Mouse (Mus musculus) CH12.LX (cell line): ENCODE results near the gene Osbpl6. TPM values are rescaled to one million over a fixed set of nuclear protein-coding genes. Genes with fewer than 3 reads are reported as not detected.

Experiments
- DNase-seq: peaks from one replicate; pipeline ENCODE4 v3.0.0-alpha.2; 2013; ENCODE audit errors: extremely low read depth
- H3K27ac ChIP-seq: 2 replicates; pipeline ENCODE4 v1.5.1; 2012; ENCODE audit warnings: low read depth, mild to moderate bottlenecking, control low read depth, moderate library complexity; ENCODE audit not compliant: insufficient read depth
- H3K27me3 ChIP-seq: replicated peaks from 2 replicates; pipeline ENCODE3; 2012; ENCODE audit warnings: inconsistent platforms
- H3K36me3 ChIP-seq, 2 experiments: replicated peaks in 1 of 2; 2 replicates each; pipeline versions ENCODE3 to v1.6.1; 2012; ENCODE audit warnings: inconsistent platforms in 1 of 2, low read length in 1 of 2, mild to moderate bottlenecking in 1 of 2, mixed read lengths in 1 of 2, moderate library complexity in 1 of 2; ENCODE audit not compliant: control insufficient read depth in 1 of 2, insufficient read depth in 1 of 2
- H3K4me1 ChIP-seq, 2 experiments: 2 replicates each; pipeline ENCODE4 v1.6.1; 2012; ENCODE audit warnings: inconsistent platforms in 1 of 2, moderate library complexity in 1 of 2; ENCODE audit not compliant: insufficient read depth in 2 of 2, control insufficient read depth in 1 of 2
- H3K4me2 ChIP-seq: 2 replicates; pipeline ENCODE4 v1.6.1; 2012; ENCODE audit warnings: low read depth, mild to moderate bottlenecking, control low read depth; ENCODE audit not compliant: poor library complexity, insufficient read depth, severe bottlenecking
- H3K4me3 ChIP-seq, 3 experiments: fragments of 150-350 bp in 1 of 3; sonication (generic) in 1 of 3; replicated peaks in 1 of 3; 2 replicates each; pipeline versions ENCODE3 to v1.5.1; 2011 to 2012; ENCODE audit warnings: low read depth in 2 of 3, low read length in 2 of 3, mild to moderate bottlenecking in 2 of 3, moderate library complexity in 2 of 3, control low read depth in 1 of 3, improper control_type of control experiment in 1 of 3, inconsistent platforms in 1 of 3, mixed read lengths in 1 of 3; ENCODE audit not compliant: poor library complexity in 1 of 3
- H3K79me2 ChIP-seq: replicated peaks from 2 replicates; pipeline ENCODE4 v1.6.1; 2012; ENCODE audit warnings: mild to moderate bottlenecking, moderate library complexity; ENCODE audit not compliant: control insufficient read depth, poor library complexity, insufficient read depth, severe bottlenecking; ENCODE audit errors: extremely low read depth
- H3K9ac ChIP-seq: 2 replicates; pipeline ENCODE4 v1.6.1; 2012; ENCODE audit warnings: low read depth, mild to moderate bottlenecking, control low read depth, moderate library complexity; ENCODE audit not compliant: insufficient read depth
- H3K9me3 ChIP-seq: replicated peaks from 2 replicates; pipeline ENCODE3; 2012; ENCODE audit warnings: low read length, inconsistent platforms, mixed read lengths
- BHLHE40 ChIP-seq: IDR thresholded peaks from 2 replicates; pipeline ENCODE4 v1.6.1; 2011; ENCODE audit warnings: mild to moderate bottlenecking, low read depth, low read length, improper control_type of control experiment
- GABPA ChIP-seq: IDR thresholded peaks from 2 replicates; pipeline ENCODE4 v1.6.1; 2012; ENCODE audit warnings: low read depth, low read length, improper control_type of control experiment, inconsistent platforms; ENCODE audit not compliant: insufficient replicate concordance
- IRF4 ChIP-seq: IDR thresholded peaks from 2 replicates; pipeline ENCODE4 v1.6.1; 2014; ENCODE audit warnings: low read depth, mild to moderate bottlenecking, inconsistent platforms, low read length, improper control_type of control experiment
- JUN ChIP-seq: IDR thresholded peaks from 2 replicates; pipeline ENCODE4 v1.6.1; 2011; ENCODE audit warnings: low read depth, mild to moderate bottlenecking, low read length, improper control_type of control experiment, moderate library complexity; ENCODE audit not compliant: insufficient read depth
- JUND ChIP-seq: conservative IDR thresholded peaks from 2 replicates; pipeline ENCODE4 v1.6.1; 2011; ENCODE audit warnings: low read depth, low read length, improper control_type of control experiment
- KAT2A ChIP-seq: IDR thresholded peaks from 2 replicates; pipeline ENCODE4 v1.6.1; 2012; ENCODE audit warnings: low read length, improper control_type of control experiment, inconsistent platforms; ENCODE audit not compliant: insufficient replicate concordance
- MAFK ChIP-seq: IDR thresholded peaks from 2 replicates; pipeline ENCODE4 v1.6.1; 2011; ENCODE audit warnings: low read length, improper control_type of control experiment; ENCODE audit not compliant: insufficient replicate concordance
- MEF2A ChIP-seq: IDR thresholded peaks from 2 replicates; pipeline ENCODE4 v1.6.1; 2014; ENCODE audit warnings: low read depth, mild to moderate bottlenecking, inconsistent platforms, low read length, improper control_type of control experiment, borderline replicate concordance
- MYC ChIP-seq: IDR thresholded peaks from 2 replicates; pipeline ENCODE4 v1.6.1; 2011; ENCODE audit warnings: low read depth, mild to moderate bottlenecking, improper control_type of control experiment, low read length
- NELFE ChIP-seq: IDR thresholded peaks from 2 replicates; pipeline ENCODE4 v1.6.1; 2011; ENCODE audit warnings: low read depth, low read length, improper control_type of control experiment
- NRF1 ChIP-seq: IDR thresholded peaks from 2 replicates; pipeline ENCODE4 v1.6.1; 2014; ENCODE audit warnings: low read depth, mild to moderate bottlenecking, inconsistent platforms, low read length, improper control_type of control experiment, moderate library complexity
- PAX5 ChIP-seq: IDR thresholded peaks from 2 replicates; pipeline ENCODE4 v1.6.1; 2012; ENCODE audit warnings: low read length, inconsistent platforms, mixed read lengths
- SIN3A ChIP-seq: IDR thresholded peaks from 2 replicates; pipeline ENCODE4 v1.6.1; 2012; ENCODE audit warnings: low read length, improper control_type of control experiment, inconsistent platforms
- TCF12 ChIP-seq: IDR thresholded peaks from 2 replicates; pipeline ENCODE4 v1.6.1; 2014; ENCODE audit warnings: low read depth, mild to moderate bottlenecking, inconsistent platforms, low read length, improper control_type of control experiment
- USF2 ChIP-seq: conservative IDR thresholded peaks from 2 replicates; pipeline ENCODE4 v1.6.1; 2011; ENCODE audit warnings: low read depth, low read length, improper control_type of control experiment
- ZKSCAN1 ChIP-seq: IDR thresholded peaks from 2 replicates; pipeline ENCODE4 v1.6.1; 2012; ENCODE audit warnings: low read depth, inconsistent platforms, low read length, improper control_type of control experiment, borderline replicate concordance
- ZMIZ1 ChIP-seq: IDR thresholded peaks from 2 replicates; pipeline ENCODE4 v1.6.1; 2012; ENCODE audit warnings: low read depth, mild to moderate bottlenecking, inconsistent platforms, low read length, improper control_type of control experiment
- dilution Hi-C: fragments of 300-500 bp; cut with MboI; formaldehyde crosslinking; loops from 2 replicates; pipeline ENCODE4 v1.14.3; 2020; ENCODE audit warnings: low sequenced_read_pairs; ENCODE audit not compliant: extremely low pct_unique_long_range_greater_than_20kb, extremely low pct_ligation_motif_present
- in situ Hi-C: fragments of 300-500 bp; cut with MboI; formaldehyde crosslinking; loops from 3 replicates; pipeline ENCODE4 v1.14.3; 2019; ENCODE audit warnings: low sequenced_read_pairs, low pct_ligation_motif_present, low pct_unique_long_range_greater_than_20kb, mixed read lengths
- polyA plus RNA-seq: library from polyadenylated mRNA; unstranded; fragments of >175 nt; gene quantifications from 2 replicates; pipeline ENCODE4 v1.2.1, GENCODE M21; 2012; ENCODE audit warnings: low read depth; ENCODE audit not compliant: insufficient read length
- total RNA-seq, 2 experiments: library from RNA; depleted of rRNA; stranded (reverse); fragments of 300-350 nt in 1 of 2; fragments of >200 nt in 1 of 2; gene quantifications; 2 replicates each; pipeline ENCODE4 v1.2.3; 2012 to 2014

Osbpl6 gene
- total and polyA plus RNA-seq, 3 experiments, result 0.19 to 0.60 (median 0.38) TPM

GRCm38 (mm10) chr2:76496749-76497140 lies 90.4 kb downstream of the Osbpl6 start:
- DNase-seq, result no peak
- no peak overlapping the region for H3K4me3 ChIP-seq
- no peaks in the 10 kb centered on the region for H3K79me2 ChIP-seq
- in situ Hi-C loops, result no loop called here
- H3K9me3 ChIP-seq, result no peaks in the 10 kb centered on the region
- H3K4me1 ChIP-seq, result no peaks in the 10 kb centered on the region
- dilution Hi-C loops, result no loop called here
- H3K27me3 ChIP-seq, result no peaks in the 10 kb centered on the region
- no peak for TF ChIP-seq SIN3A
- TF ChIP-seq ZKSCAN1, result no peak
- TF ChIP-seq USF2, result no peak
- TF ChIP-seq NRF1, result no peak
- TF ChIP-seq MAFK, result no peak
- no peak for TF ChIP-seq MYC
- TF ChIP-seq ZMIZ1, result no peak
- no peak for TF ChIP-seq KAT2A
- no peak for TF ChIP-seq JUN
- no peak for TF ChIP-seq JUND
- no peak for TF ChIP-seq NELFE
- no peak for TF ChIP-seq PAX5
- TF ChIP-seq MEF2A, result no peak
- TF ChIP-seq BHLHE40, result no peak
- no peak for TF ChIP-seq TCF12
- TF ChIP-seq IRF4, result no peak
- no peak overlapping the region for H3K27ac ChIP-seq
- no peak overlapping the region for H3K4me2 ChIP-seq
- H3K9ac ChIP-seq, result no peak overlapping the region
- H3K36me3 ChIP-seq, result no peaks in the 10 kb centered on the region

- no peaks in the 10 kb centered on the region for H3K9me3 ChIP-seq
- TF ChIP-seq PAX5 (no peak), GABPA (no peak)
- no peak overlapping the region for H3K4me3 ChIP-seq
- no peak overlapping the region for H3K27ac ChIP-seq
- in situ Hi-C loops, result no loop called here
- H3K4me2 ChIP-seq, result no peak overlapping the region
- dilution Hi-C loops, result no loop called here
- no peaks in the 10 kb centered on the region for H3K27me3 ChIP-seq
- no peak for DNase-seq
- no peaks in the 10 kb centered on the region for H3K79me2 ChIP-seq
- no peaks in the 10 kb centered on the region for H3K36me3 ChIP-seq
- H3K9ac ChIP-seq, result no peak overlapping the region
- H3K4me1 ChIP-seq, result no peaks in the 10 kb centered on the region
Observed at GRCm38 (mm10) chr2:76498891-76499290, 92.6 kb downstream of the Osbpl6 start.
